Mouse (Mus musculus): ENCODE data around the gene Phgdh. TPM values are rescaled to one million over a fixed set of nuclear protein-coding genes. Genes with fewer than 3 reads are reported as not detected.

Phgdh gene
- polyA plus RNA-seq, 1 experiment from 2014 or later: 188 TPM

- WGBS: 67% methylated on average over 4 of the region's 4 CpGs
- no peaks in the 10 kb centered on the region for H3K36me3 ChIP-seq
- no peak overlapping the region for H3K4me3 ChIP-seq
- no peaks in the 10 kb centered on the region for H3K27me3 ChIP-seq
- H3K4me1 ChIP-seq (replicated peaks): no peaks in the 10 kb centered on the region
- ATAC-seq (ENCODE audit: low FRiP score, low read depth): no peak
- no peak overlapping the region for H3K4me2 ChIP-seq
- no peak overlapping the region for H3K9ac ChIP-seq
- no peaks in the 10 kb centered on the region for H3K9me3 ChIP-seq
- no peak overlapping the region for H3K27ac ChIP-seq (replicated peaks)
Observed at GRCm38 (mm10) chr3:98368283-98368682, 28.5 kb upstream of the Phgdh start.

- Histone ChIP-seq H3K4me1 (replicated peaks) (no peaks in the 10 kb centered on the region), H3K9me3 (no peaks in the 10 kb centered on the region), H3K36me3 (no peaks in the 10 kb centered on the region), H3K27ac (replicated peaks) (no peak overlapping the region), H3K4me2 (no peak overlapping the region), H3K9ac (no peak overlapping the region), H3K4me3 (no peak overlapping the region), H3K27me3 (no peaks in the 10 kb centered on the region)
- 85% methylated on average over 4 of the region's 4 CpGs for WGBS
- ATAC-seq (ENCODE audit: low FRiP score, low read depth): no peak
Observed at GRCm38 (mm10) chr3:98366823-98367222, 27.0 kb upstream of the Phgdh start.

- 82% methylated on average over 3 of the region's 3 CpGs for WGBS
- no peak for ATAC-seq (ENCODE audit: low FRiP score, low read depth)
- no peaks in the 10 kb centered on the region for H3K27me3 ChIP-seq
Observed at GRCm38 (mm10) chr3:98366086-98366485, 26.3 kb upstream of the Phgdh start.

GRCm38 (mm10) chr3:98362753-98363152, 23.0 kb upstream of the Phgdh start:
- Histone ChIP-seq H3K4me2 (no peak overlapping the region), H3K36me3 (no peaks in the 10 kb centered on the region), H3K9me3 (no peaks in the 10 kb centered on the region), H3K27ac (replicated peaks) (no peak overlapping the region), H3K4me1 (replicated peaks) (no peaks in the 10 kb centered on the region), H3K9ac (no peak overlapping the region), H3K4me3 (no peak overlapping the region), H3K27me3 (no peaks in the 10 kb centered on the region)
- ATAC-seq (ENCODE audit: low FRiP score, low read depth): no peak
- WGBS: 38% methylated on average over 2 of the region's 2 CpGs

More at GRCm38 (mm10) chr3:98366086-98366485, 26.3 kb upstream of the Phgdh start:
- no peak overlapping the region for H3K4me3 ChIP-seq
- no peaks in the 10 kb centered on the region for H3K36me3 ChIP-seq
- H3K4me2 ChIP-seq: no peak overlapping the region
- H3K27ac ChIP-seq (replicated peaks): no peak overlapping the region
- H3K9ac ChIP-seq: no peak overlapping the region
- no peaks in the 10 kb centered on the region for H3K9me3 ChIP-seq
- H3K4me1 ChIP-seq (replicated peaks): no peaks in the 10 kb centered on the region

GRCm38 (mm10) chr3:98356632-98357370, 17.0 kb upstream of the Phgdh start:
- Histone ChIP-seq H3K27ac (replicated peaks) (no peak overlapping the region), H3K4me3 (no peak overlapping the region), H3K9ac (no peak overlapping the region), H3K4me1 (replicated peaks) (no peaks in the 10 kb centered on the region; the same call in 1 of the 2 replicates), H3K36me3 (no peaks in the 10 kb centered on the region), H3K27me3 (no peaks in the 10 kb centered on the region), H3K9me3 (no peaks in the 10 kb centered on the region), H3K4me2 (no peak overlapping the region)
- 80% methylated on average over 3 of the region's 3 CpGs for WGBS
- ATAC-seq (ENCODE audit: low FRiP score, low read depth): no peak

- Histone ChIP-seq H3K9ac (no peak overlapping the region), H3K4me2 (no peak overlapping the region), H3K27me3 (no peaks in the 10 kb centered on the region), H3K4me1 (replicated peaks) (no peaks in the 10 kb centered on the region; the same call in 1 of the 2 replicates), H3K4me3 (no peak overlapping the region), H3K9me3 (no peaks in the 10 kb centered on the region), H3K36me3 (no peaks in the 10 kb centered on the region), H3K27ac (replicated peaks) (no peak overlapping the region)
- WGBS: 50% methylated on average over 6 of the region's 6 CpGs
- ATAC-seq (ENCODE audit: low FRiP score, low read depth): peak; percentile 57
Observed at GRCm38 (mm10) chr3:98356026-98356365, 16.2 kb upstream of the Phgdh start.

- H3K27ac ChIP-seq (replicated peaks): no peak overlapping the region
- ATAC-seq (ENCODE audit: low FRiP score, low read depth): peak; percentile 72
- H3K4me3 ChIP-seq: no peak overlapping the region
- no peaks in the 10 kb centered on the region for H3K9me3 ChIP-seq
- H3K9ac ChIP-seq: no peak overlapping the region
- no peaks in the 10 kb centered on the region; the same call in 1 of the 2 replicates for H3K4me1 ChIP-seq (replicated peaks)
- H3K4me2 ChIP-seq: no peak overlapping the region
- H3K36me3 ChIP-seq: no peaks in the 10 kb centered on the region
- no peaks in the 10 kb centered on the region for H3K27me3 ChIP-seq
- WGBS: 54% methylated on average over 10 of the region's 10 CpGs
Observed at GRCm38 (mm10) chr3:98355344-98356025, 15.7 kb upstream of the Phgdh start.

- no peak overlapping the region for H3K4me3 ChIP-seq
- no peaks in the 10 kb centered on the region for H3K36me3 ChIP-seq
- no peak; the same call in 1 of the 2 replicates for ATAC-seq (ENCODE audit: low FRiP score, low read depth)
- H3K27me3 ChIP-seq: no peaks in the 10 kb centered on the region
- H3K9me3 ChIP-seq: no peaks in the 10 kb centered on the region
- no peak overlapping the region for H3K27ac ChIP-seq (replicated peaks)
- H3K4me2 ChIP-seq: no peak overlapping the region
- WGBS: 36% methylated on average over 7 of the region's 7 CpGs
- no peaks in the 10 kb centered on the region; the same call in 1 of the 2 replicates for H3K4me1 ChIP-seq (replicated peaks)
- H3K9ac ChIP-seq: no peak overlapping the region
Observed at GRCm38 (mm10) chr3:98353892-98354291, 14.1 kb upstream of the Phgdh start.

GRCm38 (mm10) chr3:98348705-98349104, 8.9 kb upstream of the Phgdh start:
- H3K36me3 ChIP-seq: no peaks in the 10 kb centered on the region
- no peaks in the 10 kb centered on the region for H3K4me1 ChIP-seq (replicated peaks)
- H3K9ac ChIP-seq: no peak overlapping the region
- no peak overlapping the region for H3K27ac ChIP-seq (replicated peaks)
- no peaks in the 10 kb centered on the region for H3K27me3 ChIP-seq
- no peak overlapping the region for H3K4me3 ChIP-seq
- no peaks in the 10 kb centered on the region for H3K9me3 ChIP-seq
- no peak for ATAC-seq (ENCODE audit: low FRiP score, low read depth)
- WGBS: 32% methylated on average over 8 of the region's 8 CpGs
- no peak overlapping the region for H3K4me2 ChIP-seq

GRCm38 (mm10) chr3:98348106-98348505, 8.3 kb upstream of the Phgdh start:
- H3K4me1 ChIP-seq (replicated peaks): no peaks in the 10 kb centered on the region
- no peak overlapping the region for H3K27ac ChIP-seq (replicated peaks)
- H3K27me3 ChIP-seq: no peaks in the 10 kb centered on the region
- no peak overlapping the region for H3K4me2 ChIP-seq
- no peak for ATAC-seq (ENCODE audit: low FRiP score, low read depth)
- 85% methylated on average over 6 of the region's 6 CpGs for WGBS
- H3K9me3 ChIP-seq: no peaks in the 10 kb centered on the region
- H3K9ac ChIP-seq: no peak overlapping the region
- no peak overlapping the region for H3K4me3 ChIP-seq
- H3K36me3 ChIP-seq: no peaks in the 10 kb centered on the region

GRCm38 (mm10) chr3:98343235-98343634, 3.4 kb upstream of the Phgdh start:
- ATAC-seq (ENCODE audit: low FRiP score, low read depth): no peak
- Histone ChIP-seq H3K9ac (no peak overlapping the region), H3K36me3 (no peaks in the 10 kb centered on the region), H3K4me2 (no peak overlapping the region), H3K27me3 (no peaks in the 10 kb centered on the region), H3K27ac (replicated peaks) (no peak overlapping the region), H3K4me3 (no peak overlapping the region), H3K4me1 (replicated peaks) (peaks cover 17% of the 10 kb centered on the region), H3K9me3 (no peaks in the 10 kb centered on the region)
- WGBS: 97% methylated on average over 3 of the region's 3 CpGs

GRCm38 (mm10) chr3:98340818-98341594, 1.2 kb upstream of the Phgdh start:
- 91% methylated on average over 17 of the region's 17 CpGs for WGBS
- no peaks in the 10 kb centered on the region for H3K9me3 ChIP-seq

More at GRCm38 (mm10) chr3:98340818-98341594, 1.2 kb upstream of the Phgdh start:
- Histone ChIP-seq H3K27me3 (no peaks in the 10 kb centered on the region), H3K9ac (no peak overlapping the region), H3K4me3 (no peak overlapping the region), H3K27ac (replicated peaks) (no peak overlapping the region), H3K4me2 (no peak overlapping the region), H3K4me1 (replicated peaks) (peaks cover 33% of the 10 kb centered on the region), H3K36me3 (no peaks in the 10 kb centered on the region)
- no peak for ATAC-seq (ENCODE audit: low FRiP score, low read depth)
